ENCODE assay signal across 9 mouse cellular contexts in the genomic region with DNA sequence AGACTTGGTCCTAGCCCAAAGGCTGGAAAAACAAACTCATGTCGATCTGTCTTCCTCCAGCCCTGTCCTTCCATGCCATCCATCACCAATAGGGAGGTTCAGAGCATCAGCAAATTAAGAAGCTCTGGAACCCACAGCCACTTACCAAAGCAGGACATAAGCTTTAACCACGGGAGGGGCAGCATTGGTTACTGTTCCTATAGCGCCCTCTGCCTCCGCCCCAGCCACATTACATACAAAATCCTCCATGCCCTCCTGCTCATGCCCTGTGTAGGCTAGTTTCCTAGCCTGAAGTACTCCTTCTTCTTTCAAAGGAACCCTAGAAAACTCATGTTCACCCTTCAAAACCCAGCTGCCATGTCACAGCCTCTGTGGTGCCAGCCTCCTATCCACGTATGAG.
DNase-seq lines count a peak whose midpoint lies in the region; ATAC-seq lines count a peak whose summit lies in the region.
"Had no signal": no experiment of that assay in that cellular context is flagged by ENCODE, and none has a peak within 500 bp of the region (broad histone marks: within the 10 kb centered on the region; RNA-seq: fewer than 3 reads in every experiment).

No protein-coding gene starts in this region.

- H3K9me3 ChIP-seq in liver, embryonic 11.5 days (ENCODE audit: control insufficient read depth, low read length): no peaks in the 10 kb centered on the region
- H3K9me3 ChIP-seq: stomach, embryonic 15.5 days had no signal

- H3K4me3 ChIP-seq in liver, embryonic 11.5 days (ENCODE audit: low read depth, low read length): no peak overlapping the region
- H3K4me3 ChIP-seq: stomach, embryonic 15.5 days had no signal

- H3K4me2 ChIP-seq in liver, embryonic 11.5 days: no peak overlapping the region
- H3K4me2 ChIP-seq: stomach, embryonic 15.5 days had no signal

- no peaks in the 10 kb centered on the region for H3K36me3 ChIP-seq in liver, embryonic 11.5 days (ENCODE audit: control insufficient read depth, insufficient read depth, low read length)
- H3K36me3 ChIP-seq: stomach, embryonic 15.5 days had no signal

- no peak overlapping the region for H3K9ac ChIP-seq in liver, embryonic 11.5 days (ENCODE audit: low read depth, low read length)
- H3K9ac ChIP-seq: stomach, embryonic 15.5 days had no signal

- DNase-seq in 3T3-L1 (ENCODE audit: low read depth, low spot score): peak; percentile 43
- peak; percentile 47 to 57 for DNase-seq in CD8-positive naive resting alpha-beta T cell, adult 2 months (ENCODE audit: low read depth in 2 of 2, low spot score in 2 of 2)
- peak; percentile 58 for DNase-seq in frontal cortex, postnatal 25 days (ENCODE audit: low spot score in 2 of 2)
- DNase-seq in kidney, postnatal 10 days: peak; percentile 74
- DNase-seq in liver, embryonic 11.5 days (ENCODE audit: low spot score): no peak
- DNase-seq in retina, embryonic 14.5 days (ENCODE audit: low spot score): peak; percentile 76
- peak; percentile 49 for DNase-seq in urinary bladder, postnatal 25 days (ENCODE audit: low spot score)

- H3K27me3 ChIP-seq in liver, embryonic 11.5 days (replicated peaks; ENCODE audit: control insufficient read depth, insufficient read depth, low read length): no peaks in the 10 kb centered on the region
- H3K27me3 ChIP-seq: stomach, embryonic 15.5 days had no signal

- 25% methylated on average over 5 of the region's 5 CpGs for WGBS in liver, embryonic 11.5 days

- 0 out of 2 replicates have a peak, but pooled peaks have one; percentile 53 for ATAC-seq in cerebellum, adult (ENCODE audit: insufficient number of reproducible peaks, low FRiP score, low TSS enrichment)
- ATAC-seq in liver, embryonic 11.5 days (replicated peaks; ENCODE audit: low FRiP score): peak; percentile 19; the same call in 1 of the 2 replicates

- no peaks in the 10 kb centered on the region for H3K4me1 ChIP-seq in liver, embryonic 11.5 days (replicated peaks; ENCODE audit: control insufficient read depth, insufficient read depth, low read length)
- H3K4me1 ChIP-seq: stomach, embryonic 15.5 days had no signal

- no peak overlapping the region for H3K27ac ChIP-seq in liver, embryonic 11.5 days (ENCODE audit: low read depth, low read length)
- H3K27ac ChIP-seq: stomach, embryonic 15.5 days had no signal
